Mouse (Mus musculus) kidney, embryonic 16.5 days (tissue): ENCODE data around the gene Ndufa11. TPM values are rescaled to one million over a fixed set of nuclear protein-coding genes. Genes with fewer than 3 reads are reported as not detected.
A peak's percentile ranks its signal among the peaks of the same experiment; 100 is the strongest.

ENCODE experiments used
- ATAC-seq: fragments of 200-750 bp; cut with Nextera tagmentation; 2 replicates; pipeline ENCODE4 v1.8.0; 2017; ENCODE audit warnings: moderate TSS enrichment; ENCODE audit not compliant: low FRiP score, low TSS enrichment
- H3K27ac ChIP-seq: fragments of 300-500 bp; sonication (generic); 2 replicates; pipeline ENCODE4 v1.5.1; 2014; ENCODE audit warnings: low read length
- H3K27me3 ChIP-seq: fragments of 300-500 bp; sonication (generic); 2 replicates; pipeline ENCODE4 v1.6.1; 2014; ENCODE audit warnings: low read length, control low read depth, mixed read lengths; ENCODE audit not compliant: insufficient read depth
- H3K36me3 ChIP-seq: fragments of 300-500 bp; sonication (generic); 2 replicates; pipeline ENCODE4 v1.6.1; 2014; ENCODE audit warnings: low read length, control low read depth, mixed read lengths; ENCODE audit not compliant: insufficient read depth
- H3K4me1 ChIP-seq: fragments of 300-500 bp; sonication (generic); 2 replicates; pipeline ENCODE4 v1.6.1; 2014; ENCODE audit warnings: low read length, control low read depth, mixed read lengths; ENCODE audit not compliant: insufficient read depth
- H3K4me2 ChIP-seq: fragments of 300-500 bp; sonication (generic); replicated peaks from 2 replicates; pipeline ENCODE4 v1.6.1; 2014; ENCODE audit warnings: low read depth, low read length
- H3K4me3 ChIP-seq: fragments of 300-500 bp; sonication (generic); 2 replicates; pipeline ENCODE4 v1.5.1; 2014; ENCODE audit warnings: mild to moderate bottlenecking, low read length
- H3K9ac ChIP-seq: fragments of 300-500 bp; sonication (generic); replicated peaks from 2 replicates; pipeline ENCODE4 v1.6.1; 2014; ENCODE audit warnings: low read length
- H3K9me3 ChIP-seq: fragments of 300-500 bp; sonication (generic); 2 replicates; pipeline ENCODE4 v1.6.1; 2016; ENCODE audit warnings: low read length, control low read depth
- WGBS: fragments of 180-500 bp; shearing (Covaris S2); extraction: QIAGEN DNeasy Blood & Tissue Kit; methylation state at CpG from one replicate; pipeline ENCODE4 v1.1.7; 2014; 5-methylcytosine and 5-hydroxymethylcytosine counted together
- polyA plus RNA-seq: library from polyadenylated mRNA; unstranded; fragments of >200 nt; fragmentation: Nextera tagmentation; extraction: Ambion mirVana; gene quantifications from 2 replicates; pipeline ENCODE4 v1.2.1, GENCODE M21; 2015

Ndufa11 gene
- polyA plus RNA-seq, 1 experiment from 2014 or later: 501 TPM

- WGBS: 94% methylated on average over 4 of the region's 4 CpGs
- Histone ChIP-seq H3K4me1 (no peaks in the 10 kb centered on the region), H3K27me3 (no peaks in the 10 kb centered on the region), H3K27ac (no peak overlapping the region), H3K4me2 (no peak overlapping the region), H3K9me3 (no peaks in the 10 kb centered on the region), H3K36me3 (peaks cover 46% of the 10 kb centered on the region), H3K4me3 (no peak overlapping the region), H3K9ac (no peak overlapping the region)
- no peak for ATAC-seq
These were observed 30.8 kb upstream of the Ndufa11 start for GRCm38 (mm10) chr17:56686801-56687200.

- no peak overlapping the region for H3K4me2 ChIP-seq
- no peak overlapping the region for H3K27ac ChIP-seq
- H3K27me3 ChIP-seq: no peaks in the 10 kb centered on the region
- no peak for ATAC-seq
- H3K4me1 ChIP-seq: no peaks in the 10 kb centered on the region
- H3K36me3 ChIP-seq: peaks cover 50% of the 10 kb centered on the region
- H3K9ac ChIP-seq: no peak overlapping the region
- no peak overlapping the region for H3K4me3 ChIP-seq
- no peaks in the 10 kb centered on the region for H3K9me3 ChIP-seq
These were observed 29.5 kb upstream of the Ndufa11 start for GRCm38 (mm10) chr17:56688045-56688444.

- Histone ChIP-seq H3K9ac (no peak overlapping the region), H3K27ac (no peak overlapping the region), H3K4me3 (no peak overlapping the region), H3K4me2 (no peak overlapping the region), H3K9me3 (no peaks in the 10 kb centered on the region), H3K36me3 (peaks cover 57% of the 10 kb centered on the region), H3K27me3 (no peaks in the 10 kb centered on the region), H3K4me1 (peaks cover 3% of the 10 kb centered on the region)
- no peak for ATAC-seq
- 98% methylated on average over 2 of the region's 2 CpGs for WGBS
These were observed 28.9 kb upstream of the Ndufa11 start for GRCm38 (mm10) chr17:56688689-56689088.

- Histone ChIP-seq H3K36me3 (peaks cover 66% of the 10 kb centered on the region), H3K4me2 (no peak overlapping the region), H3K4me3 (no peak overlapping the region), H3K27me3 (no peaks in the 10 kb centered on the region), H3K27ac (no peak overlapping the region), H3K4me1 (peaks cover 3% of the 10 kb centered on the region), H3K9me3 (no peaks in the 10 kb centered on the region), H3K9ac (no peak overlapping the region)
- ATAC-seq: no peak
- WGBS: 74% methylated on average over 1 of the region's 1 CpGs
These were observed 24.2 kb upstream of the Ndufa11 start for GRCm38 (mm10) chr17:56693395-56693794.

- peak; percentile 33; the same call in 1 of the 2 replicates for ATAC-seq
- Histone ChIP-seq H3K36me3 (peaks cover 67% of the 10 kb centered on the region), H3K4me2 (no peak overlapping the region), H3K9ac (no peak overlapping the region), H3K4me3 (no peak overlapping the region), H3K4me1 (peaks cover 3% of the 10 kb centered on the region), H3K27ac (no peak overlapping the region), H3K27me3 (no peaks in the 10 kb centered on the region), H3K9me3 (no peaks in the 10 kb centered on the region)
- 47% methylated on average over 6 of the region's 6 CpGs for WGBS
These were observed 23.7 kb upstream of the Ndufa11 start for GRCm38 (mm10) chr17:56693851-56694310.

- no peak for ATAC-seq
- Histone ChIP-seq H3K4me2 (no peak overlapping the region), H3K4me3 (no peak overlapping the region), H3K27me3 (no peaks in the 10 kb centered on the region), H3K9me3 (no peaks in the 10 kb centered on the region), H3K36me3 (peaks cover 91% of the 10 kb centered on the region), H3K27ac (no peak overlapping the region), H3K4me1 (no peaks in the 10 kb centered on the region), H3K9ac (no peak overlapping the region)
- 55% methylated on average over 2 of the region's 2 CpGs for WGBS
These were observed 17.1 kb upstream of the Ndufa11 start for GRCm38 (mm10) chr17:56700451-56700850.

- H3K4me2 ChIP-seq: no peak overlapping the region
- WGBS: 66% methylated on average over 4 of the region's 4 CpGs
These were observed 14.5 kb upstream of the Ndufa11 start for GRCm38 (mm10) chr17:56703038-56703437.

GRCm38 (mm10) chr17:56706515-56706914 lies 11.1 kb upstream of the Ndufa11 start:
- 90% methylated on average over 1 of the region's 1 CpGs for WGBS
- Histone ChIP-seq H3K9me3 (no peaks in the 10 kb centered on the region), H3K9ac (no peak overlapping the region), H3K27ac (no peak overlapping the region), H3K4me1 (no peaks in the 10 kb centered on the region), H3K27me3 (no peaks in the 10 kb centered on the region), H3K4me3 (no peak overlapping the region), H3K36me3 (peaks cover 95% of the 10 kb centered on the region), H3K4me2 (no peak overlapping the region)
- no peak for ATAC-seq

More at GRCm38 (mm10) chr17:56703038-56703437, 14.5 kb upstream of the Ndufa11 start:
- no peak for ATAC-seq
- no peak overlapping the region for H3K4me3 ChIP-seq
- no peak overlapping the region for H3K27ac ChIP-seq
- H3K27me3 ChIP-seq: no peaks in the 10 kb centered on the region
- no peaks in the 10 kb centered on the region for H3K9me3 ChIP-seq
- no peaks in the 10 kb centered on the region for H3K4me1 ChIP-seq
- peaks cover 94% of the 10 kb centered on the region for H3K36me3 ChIP-seq
- H3K9ac ChIP-seq: no peak overlapping the region

- no peak for ATAC-seq
- Histone ChIP-seq H3K9me3 (no peaks in the 10 kb centered on the region), H3K27me3 (no peaks in the 10 kb centered on the region), H3K9ac (no peak overlapping the region), H3K36me3 (peaks cover 87% of the 10 kb centered on the region), H3K4me2 (no peak overlapping the region), H3K4me1 (no peaks in the 10 kb centered on the region), H3K4me3 (no peak overlapping the region), H3K27ac (no peak overlapping the region)
- 87% methylated on average over 4 of the region's 4 CpGs for WGBS
These were observed 8.9 kb upstream of the Ndufa11 start for GRCm38 (mm10) chr17:56708692-56709091.

GRCm38 (mm10) chr17:56709708-56710107 lies 7.9 kb upstream of the Ndufa11 start:
- Histone ChIP-seq H3K4me3 (no peak overlapping the region), H3K27ac (no peak overlapping the region), H3K4me1 (no peaks in the 10 kb centered on the region), H3K9me3 (no peaks in the 10 kb centered on the region), H3K36me3 (peaks cover 77% of the 10 kb centered on the region), H3K9ac (no peak overlapping the region), H3K4me2 (no peak overlapping the region), H3K27me3 (no peaks in the 10 kb centered on the region)
- ATAC-seq: no peak
- WGBS: 88% methylated on average over 3 of the region's 3 CpGs
